Comparison of ENCODE assay signal across 8 mouse cellular contexts in genomic region chr15:78744206-78744605, GRCm38 (mm10). TPM values are rescaled to one million over a fixed set of nuclear protein-coding genes. Genes with fewer than 3 reads are reported as not detected.
A peak's percentile ranks its signal among the peaks of the same experiment; 100 is the strongest.
DNase-seq lines count a peak whose midpoint lies in the region; ATAC-seq and TF ChIP-seq lines count a peak whose summit lies in the region.

No protein-coding gene starts in this region.

- no peak overlapping the region; the same call in 1 of the 2 replicates for H3K27ac ChIP-seq in ES-E14 (ENCODE audit: insufficient read depth, low read depth, low read length, poor library complexity, severe bottlenecking)
- no peak overlapping the region for H3K27ac ChIP-seq in embryonic facial prominence, embryonic 14.5 days (replicated peaks; ENCODE audit: low read depth, low read length)
- H3K27ac ChIP-seq in heart, embryonic 10.5 days, result no peak overlapping the region

- H3K4me3 ChIP-seq in ES-E14 (ENCODE audit: insufficient read depth in 1 of 2, low read depth in 1 of 2, low read length in 2 of 2, poor library complexity in 1 of 2, severe bottlenecking in 1 of 2), result no peak overlapping the region
- H3K4me3 ChIP-seq in embryonic facial prominence, embryonic 14.5 days (ENCODE audit: low read depth, low read length), result no peak overlapping the region
- H3K4me3 ChIP-seq in heart, embryonic 10.5 days, result no peak overlapping the region

- no peak overlapping the region for H3K9ac ChIP-seq in ES-E14 (ENCODE audit: insufficient read depth, low read depth, low read length, poor library complexity, severe bottlenecking)
- H3K9ac ChIP-seq in embryonic facial prominence, embryonic 14.5 days (ENCODE audit: low read depth, low read length), result no peak overlapping the region

- no peak for ATAC-seq in embryonic facial prominence, embryonic 14.5 days (ENCODE audit: low read depth)

- H3K4me1 ChIP-seq in ES-E14 (ENCODE audit: control insufficient read depth in 2 of 2, insufficient read depth in 2 of 2, low read length in 2 of 2, poor library complexity in 1 of 2), result peaks cover 0 to 5% of the 10 kb centered on the region in 2 experiments; a peak in 1 of 4 replicates
- H3K4me1 ChIP-seq in embryonic facial prominence, embryonic 14.5 days (ENCODE audit: control insufficient read depth, insufficient read depth, low read length), result no peaks in the 10 kb centered on the region
- H3K4me1 ChIP-seq in heart, embryonic 10.5 days, result no peaks in the 10 kb centered on the region

- H3K27me3 ChIP-seq in embryonic facial prominence, embryonic 14.5 days (replicated peaks; ENCODE audit: control insufficient read depth, insufficient read depth, low read length), result no peaks in the 10 kb centered on the region
- H3K27me3 ChIP-seq in heart, embryonic 10.5 days (ENCODE audit: insufficient read depth, poor library complexity, severe bottlenecking), result peaks cover 21% of the 10 kb centered on the region; the same call in 1 of the 2 replicates

- no peaks in the 10 kb centered on the region for H3K9me3 ChIP-seq in ES-E14 (ENCODE audit: control insufficient read depth, insufficient read depth, low read depth, low read length)
- H3K9me3 ChIP-seq in embryonic facial prominence, embryonic 14.5 days (ENCODE audit: control insufficient read depth, low read length), result no peaks in the 10 kb centered on the region
- H3K9me3 ChIP-seq in heart, embryonic 10.5 days, result no peaks in the 10 kb centered on the region

- peak; percentile 55 for DNase-seq in ES-E14 (ENCODE audit: low read depth, low spot score)
- peak; percentile 79 for DNase-seq in adrenal gland, postnatal 25 days
- peak; percentile 61 for DNase-seq in embryonic facial prominence, embryonic 14.5 days (ENCODE audit: low spot score)
- peak; percentile 83 for DNase-seq in heart, embryonic 10.5 days (ENCODE audit: low spot score)
- DNase-seq in layer of hippocampus, adult 8-10 months (ENCODE audit: low spot score in 2 of 2), result peak; percentile 58 to 93
- DNase-seq in lung, postnatal 14 days, result peak; percentile 80
- DNase-seq in retina, embryonic 14.5 days (ENCODE audit: low spot score), result peak; percentile 92
- DNase-seq in thymus, postnatal 36 days, result peak; percentile 72 to 83

- H3K4me2 ChIP-seq in embryonic facial prominence, embryonic 14.5 days (ENCODE audit: low read depth, low read length), result no peak overlapping the region

- no peaks in the 10 kb centered on the region for H3K36me3 ChIP-seq in ES-E14 (ENCODE audit: control insufficient read depth, insufficient read depth, low read length, poor library complexity, severe bottlenecking)
- H3K36me3 ChIP-seq in embryonic facial prominence, embryonic 14.5 days (ENCODE audit: control insufficient read depth, insufficient read depth, low read length), result no peaks in the 10 kb centered on the region
- no peaks in the 10 kb centered on the region for H3K36me3 ChIP-seq in heart, embryonic 10.5 days

- WGBS in embryonic facial prominence, embryonic 14.5 days, result 3% methylated on average over 5 of the region's 5 CpGs
- 2% methylated on average over 5 of the region's 5 CpGs for WGBS in heart, embryonic 10.5 days

- in situ Hi-C loops in ES-E14 (cut with MboI; ENCODE audit: low sequenced_read_pairs in 2 of 2, unreplicated experiment in 2 of 2), result loop anchor here in 1 of 2 experiments (10.0 kb wide), 1 partner anchor 119 kb away; no protein-coding TSS in a partner anchor

TF ChIP-seq in ES-E14, 5 proteins besides CTCF, POLR2A, EP300 and RAD21:
- TF ChIP-seq ZNF384 (IDR thresholded peaks at IDR 0.05; ENCODE audit: low read depth, low read length) (no peak), ZC3H11A (IDR thresholded peaks at IDR 0.05; ENCODE audit: borderline replicate concordance, low read depth, low read length) (0 out of 2 replicates have a peak, but pooled peaks have one; percentile 36)

RNA-seq across cellular contexts. Expression of gene Elfn2, which starts 25.6 kb away (rescaled TPM):
- 0.09 and 0.53 TPM in 2 replicates for total RNA-seq in ES-E14 (2012; rRNA removed)
- 2.4 and 7.8 TPM in 2 replicates for total RNA-seq in adrenal gland, postnatal 25 days (2021)
- polyA plus RNA-seq in embryonic facial prominence, embryonic 14.5 days (2014; fragmentation: Nextera tagmentation; extraction: Ambion mirVana), result 0.18 and 0.28 TPM in 2 replicates
- polyA plus RNA-seq in heart, embryonic 10.5 days (2016; fragmentation: Nextera tagmentation; extraction: Ambion mirVana), result 0.02 TPM in 1 of 2 replicates, not detected in the other
- total RNA-seq in layer of hippocampus, adult 8-10 months (2022), result 100 to 1,000 TPM; 176 to 224 (median 201) TPM

RNA-seq across cellular contexts. Expression of gene Mfng, which starts 29.1 kb away (rescaled TPM):
- total RNA-seq in ES-E14 (2012; rRNA removed), result 7.3 and 11.7 TPM in 2 replicates
- total RNA-seq in adrenal gland, postnatal 25 days (2021), result 11.9 and 14.5 TPM in 2 replicates
- polyA plus RNA-seq in embryonic facial prominence, embryonic 14.5 days (2014; fragmentation: Nextera tagmentation; extraction: Ambion mirVana), result 13.6 and 13.7 TPM in 2 replicates
- 5.5 and 10.3 TPM in 2 replicates for polyA plus RNA-seq in heart, embryonic 10.5 days (2016; fragmentation: Nextera tagmentation; extraction: Ambion mirVana)
- total RNA-seq in layer of hippocampus, adult 8-10 months (2022), result 10 to 100 TPM in 1 of 4 experiments, 1 to 10 TPM in 3; 6.5 to 11.2 (median 8.1) TPM

RNA-seq across cellular contexts. Expression of gene Card10, which starts 58.6 kb away (rescaled TPM):
- 3.8 and 5.0 TPM in 2 replicates for total RNA-seq in ES-E14 (2012; rRNA removed)
- total RNA-seq in adrenal gland, postnatal 25 days (2021), result 6.5 and 7.0 TPM in 2 replicates
- polyA plus RNA-seq in embryonic facial prominence, embryonic 14.5 days (2014; fragmentation: Nextera tagmentation; extraction: Ambion mirVana), result 6.1 and 6.3 TPM in 2 replicates
- 3.5 and 4.0 TPM in 2 replicates for polyA plus RNA-seq in heart, embryonic 10.5 days (2016; fragmentation: Nextera tagmentation; extraction: Ambion mirVana)
- 1 to 10 TPM; 6.6 to 8.2 (median 6.9) TPM for total RNA-seq in layer of hippocampus, adult 8-10 months (2022)

Comparison
In these comparisons a context has a peak if more than half of its experiments do, and no peak if none do; other contexts are left out.
1. RNA of gene Elfn2, which starts 25.6 kb away (total RNA-seq): 176 to 224 TPM in layer of hippocampus, adult 8-10 months; 2.4 to 7.8 TPM in adrenal gland, postnatal 25 days and 0.09 to 0.53 TPM in ES-E14; every median in the first group is over 10 times any median in the second.
2. Peak in every context shown above with its lines, with median percentiles within 50 percentile points of each other: DNase-seq.